Mouse (Mus musculus): ENCODE measurements around the gene Stat3. TPM values are rescaled to one million over a fixed set of nuclear protein-coding genes. Genes with fewer than 3 reads are reported as not detected.

Stat3 gene
- total and polyA plus RNA-seq, 3 experiments: 35.9 to 69.2 (median 51.1) TPM

GRCm38 (mm10) chr11:100849456-100850037 is 89.8 kb downstream of the Stat3 start:
- peaks cover 21% of the 10 kb centered on the region for H3K79me2 ChIP-seq (replicated peaks; ENCODE audit: control insufficient read depth, extremely low read depth, insufficient read depth, poor library complexity, severe bottlenecking)
- H3K27me3 ChIP-seq (replicated peaks): peaks cover 41% of the 10 kb centered on the region
- dilution Hi-C loops (cut with MboI; ENCODE audit: extremely low pct_ligation_motif_present, extremely low pct_unique_long_range_greater_than_20kb, low sequenced_read_pairs) (no loop called here), in situ Hi-C loops (cut with MboI; ENCODE audit: low pct_ligation_motif_present, low pct_unique_long_range_greater_than_20kb, low sequenced_read_pairs) (no loop called here)
- H3K4me2 ChIP-seq (ENCODE audit: insufficient read depth, low read depth, poor library complexity, severe bottlenecking): peak overlapping the region; percentile 97
- H3K27ac ChIP-seq (ENCODE audit: insufficient read depth, low read depth): no peak overlapping the region
- peaks cover 0 to 5% of the 10 kb centered on the region in 2 experiments for H3K36me3 ChIP-seq (replicated peaks in 1 of 2; ENCODE audit: control insufficient read depth in 1 of 2, insufficient read depth in 1 of 2, low read length in 1 of 2)
- H3K4me1 ChIP-seq (ENCODE audit: control insufficient read depth in 1 of 2, insufficient read depth in 2 of 2): peaks cover 5 to 33% of the 10 kb centered on the region in 2 experiments
- TF ChIP-seq ELF1 (IDR thresholded peaks at IDR 0.05; ENCODE audit: low read depth, low read length): no peak
- TF ChIP-seq NELFE (IDR thresholded peaks at IDR 0.05; ENCODE audit: low read depth, low read length): no peak
- TF ChIP-seq ETS1 (conservative IDR thresholded peaks at IDR 0.05; ENCODE audit: low read depth, low read length): no peak
- no peak for TF ChIP-seq USF2 (conservative IDR thresholded peaks at IDR 0.05; ENCODE audit: low read depth, low read length)
- no peak for TF ChIP-seq KAT2A (IDR thresholded peaks at IDR 0.05; ENCODE audit: insufficient replicate concordance, low read length)
- no peak for TF ChIP-seq CTCF (conservative IDR thresholded peaks at IDR 0.05 in 1 of 2, IDR thresholded peaks at IDR 0.05 in 1 of 2; ENCODE audit: low read depth in 2 of 2, low read length in 2 of 2)
- no peak for TF ChIP-seq SMC3 (IDR thresholded peaks at IDR 0.05; ENCODE audit: low read depth, low read length)
- no peak for TF ChIP-seq CHD1 (IDR thresholded peaks at IDR 0.05; ENCODE audit: low read depth, low read length)
- TF ChIP-seq GABPA (IDR thresholded peaks at IDR 0.05; ENCODE audit: insufficient replicate concordance, low read depth, low read length): no peak
- TF ChIP-seq TBP (conservative IDR thresholded peaks at IDR 0.05; ENCODE audit: low read depth, low read length): no peak
- TF ChIP-seq MAFK (IDR thresholded peaks at IDR 0.05; ENCODE audit: insufficient replicate concordance, low read length): no peak
- TF ChIP-seq JUN (IDR thresholded peaks at IDR 0.05; ENCODE audit: insufficient read depth, low read depth, low read length): no peak
- no peak for TF ChIP-seq BHLHE40 (IDR thresholded peaks at IDR 0.05; ENCODE audit: low read depth, low read length)
- TF ChIP-seq HCFC1 (IDR thresholded peaks at IDR 0.05; ENCODE audit: low read depth, low read length): no peak
- no peak for TF ChIP-seq ZKSCAN1 (IDR thresholded peaks at IDR 0.05; ENCODE audit: borderline replicate concordance, low read depth, low read length)
- no peak for TF ChIP-seq MYC (IDR thresholded peaks at IDR 0.05; ENCODE audit: low read depth, low read length)
- TF ChIP-seq USF1 (IDR thresholded peaks at IDR 0.05; ENCODE audit: low read depth, low read length): no peak
- no peak for TF ChIP-seq PAX5 (IDR thresholded peaks at IDR 0.05; ENCODE audit: low read length)
- H3K9ac ChIP-seq (ENCODE audit: insufficient read depth, low read depth): peak overlapping the region; percentile 88
- H3K4me3 ChIP-seq (replicated peaks in 1 of 3; ENCODE audit: low read depth in 2 of 3, low read length in 2 of 3, poor library complexity in 1 of 3): peak overlapping the region; percentile 58 to 84 (median 79)
- no peak for DNase-seq (ENCODE audit: extremely low read depth)
- no peaks in the 10 kb centered on the region for H3K9me3 ChIP-seq (replicated peaks; ENCODE audit: low read length)

- H3K4me2 ChIP-seq (ENCODE audit: insufficient read depth, low read depth, poor library complexity, severe bottlenecking): peak overlapping the region; percentile 97
- peaks cover 5 to 40% of the 10 kb centered on the region in 2 experiments for H3K4me1 ChIP-seq (ENCODE audit: control insufficient read depth in 1 of 2, insufficient read depth in 2 of 2)
- in situ Hi-C loops (cut with MboI; ENCODE audit: low pct_ligation_motif_present, low pct_unique_long_range_greater_than_20kb, low sequenced_read_pairs): no loop called here
- H3K27ac ChIP-seq (ENCODE audit: insufficient read depth, low read depth): no peak overlapping the region
- dilution Hi-C loops (cut with MboI; ENCODE audit: extremely low pct_ligation_motif_present, extremely low pct_unique_long_range_greater_than_20kb, low sequenced_read_pairs): no loop called here
- peaks cover 0 to 5% of the 10 kb centered on the region in 2 experiments for H3K36me3 ChIP-seq (replicated peaks in 1 of 2; ENCODE audit: control insufficient read depth in 1 of 2, insufficient read depth in 1 of 2, low read length in 1 of 2)
- peak overlapping the region; percentile 4 to 84 (median 58) for H3K4me3 ChIP-seq (replicated peaks in 1 of 3; ENCODE audit: low read depth in 2 of 3, low read length in 2 of 3, poor library complexity in 1 of 3)
- TF ChIP-seq EP300 (IDR thresholded peaks at IDR 0.05; ENCODE audit: low read length) (no peak), BHLHE40 (IDR thresholded peaks at IDR 0.05; ENCODE audit: low read depth, low read length) (no peak), CHD2 (IDR thresholded peaks at IDR 0.05; ENCODE audit: low read length) (no peak), TCF12 (IDR thresholded peaks at IDR 0.05; ENCODE audit: low read depth, low read length) (peak; percentile 32; the same call in 1 of the 2 replicates), E2F4 (IDR thresholded peaks at IDR 0.05; ENCODE audit: insufficient replicate concordance, low read depth, low read length) (no peak)
- peaks cover 21% of the 10 kb centered on the region for H3K79me2 ChIP-seq (replicated peaks; ENCODE audit: control insufficient read depth, extremely low read depth, insufficient read depth, poor library complexity, severe bottlenecking)
- peaks cover 34% of the 10 kb centered on the region for H3K27me3 ChIP-seq (replicated peaks)
- no peak for DNase-seq (ENCODE audit: extremely low read depth)
- no peaks in the 10 kb centered on the region for H3K9me3 ChIP-seq (replicated peaks; ENCODE audit: low read length)
- H3K9ac ChIP-seq (ENCODE audit: insufficient read depth, low read depth): peak overlapping the region; percentile 88; the same call in 1 of the 2 replicates
Measured at GRCm38 (mm10) chr11:100848789-100849379, 90.5 kb downstream of the Stat3 start.

Measured in CH12.LX (cell line).